Mouse (Mus musculus): Measurements from ENCODE around the gene Rab5c.

GRCm38 (mm10) chr11:100758707-100759610 lies 20.9 kb upstream of the Rab5c start:
- TF ChIP-seq CTCF (IDR thresholded peaks at IDR 0.05; ENCODE audit: low read depth), result no peak
- TF ChIP-seq EP300 (IDR thresholded peaks at IDR 0.05; ENCODE audit: low read depth), result no peak
